Mouse (Mus musculus) MEL (cell line): ENCODE measurements at regions not wholly inside any gene's neighbourhood (a gene's known extent, or its start where the extent isn't known, plus 50 kb on each side); places are given as distances from the start of the nearest gene placed in this dataset.

ENCODE experiments used
- DNase-seq: peaks from one replicate; pipeline ENCODE4 v3.0.0; 2011; ENCODE audit warnings: low read depth, low spot score
- H3K27ac ChIP-seq: 2 replicates; pipeline ENCODE4 v1.5.1; 2012; ENCODE audit warnings: low read depth, mild to moderate bottlenecking, control low read depth, low read length, moderate library complexity; ENCODE audit not compliant: control insufficient read depth
- H3K27me3 ChIP-seq, 2 experiments: fragments of 150-350 bp in 1 of 2; sonication (generic) in 1 of 2; 2 replicates each; pipeline ENCODE4 v1.6.1; 2012; ENCODE audit warnings: low read length in 2 of 2, mild to moderate bottlenecking in 2 of 2, improper control_type of control experiment in 1 of 2, moderate library complexity in 1 of 2; ENCODE audit not compliant: insufficient read depth in 2 of 2, control insufficient read depth in 1 of 2
- H3K36me3 ChIP-seq, 2 experiments: 2 replicates each; pipeline ENCODE4 v1.6.1; 2012 to 2014; ENCODE audit warnings: low read length in 2 of 2, improper control_type of control experiment in 1 of 2, inconsistent platforms in 1 of 2, mild to moderate bottlenecking in 1 of 2; ENCODE audit not compliant: insufficient read depth in 2 of 2, control insufficient read depth in 1 of 2
- H3K4me1 ChIP-seq, 2 experiments: fragments of 150-350 bp in 1 of 2; sonication (generic) in 1 of 2; 2 replicates each; pipeline ENCODE4 v1.6.1; 2012; ENCODE audit warnings: low read length in 2 of 2, improper control_type of control experiment in 1 of 2, mild to moderate bottlenecking in 1 of 2; ENCODE audit not compliant: insufficient read depth in 2 of 2, control insufficient read depth in 1 of 2
- H3K4me3 ChIP-seq, 2 experiments: fragments of 150-350 bp in 1 of 2; sonication (generic) in 1 of 2; 2 replicates each; pipeline ENCODE4 v1.5.1; 2012; ENCODE audit warnings: low read depth in 2 of 2, low read length in 2 of 2, mild to moderate bottlenecking in 2 of 2, moderate library complexity in 2 of 2, control low read depth in 1 of 2, improper control_type of control experiment in 1 of 2; ENCODE audit not compliant: control insufficient read depth in 1 of 2, insufficient read depth in 1 of 2
- H3K79me2 ChIP-seq: 2 replicates; pipeline ENCODE4 v1.6.1; 2012; ENCODE audit warnings: mild to moderate bottlenecking, low read length, moderate library complexity; ENCODE audit not compliant: control insufficient read depth, poor library complexity, insufficient read depth
- H3K9ac ChIP-seq: 2 replicates; pipeline ENCODE4 v1.6.1; 2012; ENCODE audit warnings: low read depth, mild to moderate bottlenecking, control low read depth, low read length, moderate library complexity; ENCODE audit not compliant: control insufficient read depth, poor library complexity, severe bottlenecking
- H3K9me3 ChIP-seq: fragments of 150-350 bp; sonication (generic); replicated peaks from 2 replicates; pipeline ENCODE4 v1.6.1; 2012; ENCODE audit warnings: mild to moderate bottlenecking, low read length, improper control_type of control experiment, moderate library complexity; ENCODE audit not compliant: insufficient read depth
- CHD1 ChIP-seq: IDR thresholded peaks from 2 replicates; pipeline ENCODE4 v1.6.1; 2012; ENCODE audit warnings: low read depth, mild to moderate bottlenecking, inconsistent platforms, low read length, improper control_type of control experiment
- ELF1 ChIP-seq: IDR thresholded peaks from 2 replicates; pipeline ENCODE4 v1.6.1; 2014; ENCODE audit warnings: low read depth, mild to moderate bottlenecking, inconsistent platforms, low read length, improper control_type of control experiment, moderate library complexity
- ETS1 ChIP-seq: IDR thresholded peaks from 2 replicates; pipeline ENCODE4 v1.6.1; 2012; ENCODE audit warnings: low read depth, mild to moderate bottlenecking, inconsistent platforms, low read length, improper control_type of control experiment, moderate library complexity
- HCFC1 ChIP-seq: IDR thresholded peaks from 2 replicates; pipeline ENCODE4 v1.6.1; 2012; ENCODE audit warnings: low read depth, mild to moderate bottlenecking, inconsistent platforms, low read length, improper control_type of control experiment, moderate library complexity
- JUND ChIP-seq: IDR thresholded peaks from 2 replicates; pipeline ENCODE4 v1.6.1; 2011; ENCODE audit warnings: low read depth, mild to moderate bottlenecking, improper control_type of control experiment, low read length
- MAZ ChIP-seq: IDR thresholded peaks from 2 replicates; pipeline ENCODE4 v1.6.1; 2012; ENCODE audit warnings: low read depth, mild to moderate bottlenecking, inconsistent platforms, low read length, improper control_type of control experiment
- MEF2A ChIP-seq: IDR thresholded peaks from 2 replicates; pipeline ENCODE4 v1.6.1; 2014; ENCODE audit warnings: low read depth, mild to moderate bottlenecking, inconsistent platforms, low read length, improper control_type of control experiment; ENCODE audit not compliant: poor library complexity, insufficient replicate concordance, severe bottlenecking; ENCODE audit errors: extremely low read depth
- MYC ChIP-seq: IDR thresholded peaks from 2 replicates; pipeline ENCODE4 v1.6.1; 2011; ENCODE audit warnings: low read depth, mild to moderate bottlenecking, low read length, improper control_type of control experiment, moderate library complexity
- NELFE ChIP-seq: IDR thresholded peaks from 2 replicates; pipeline ENCODE4 v1.6.1; 2011; ENCODE audit warnings: low read depth, low read length, improper control_type of control experiment
- POLR2AphosphoS2 ChIP-seq: IDR thresholded peaks from 2 replicates; pipeline ENCODE4 v1.6.1; 2011; ENCODE audit warnings: low read length, improper control_type of control experiment
- POLR2AphosphoS5 ChIP-seq: IDR thresholded peaks from 2 replicates; pipeline ENCODE4 v1.6.1; 2012; ENCODE audit warnings: low read depth, borderline replicate concordance, mild to moderate bottlenecking, inconsistent platforms, low read length, moderate library complexity, mixed read lengths
- SIN3A ChIP-seq: IDR thresholded peaks from 2 replicates; pipeline ENCODE4 v1.6.1; 2012; ENCODE audit warnings: low read length, improper control_type of control experiment, inconsistent platforms
- SMC3 ChIP-seq: IDR thresholded peaks from 2 replicates; pipeline ENCODE4 v1.6.1; 2011; ENCODE audit warnings: low read depth, low read length, improper control_type of control experiment
- TCF12 ChIP-seq: IDR thresholded peaks from 2 replicates; pipeline ENCODE4 v1.6.1; 2014; ENCODE audit warnings: low read depth, mild to moderate bottlenecking, inconsistent platforms, low read length, improper control_type of control experiment, moderate library complexity
- UBTF ChIP-seq: IDR thresholded peaks from 2 replicates; pipeline ENCODE4 v1.6.1; 2012; ENCODE audit warnings: low read depth, mild to moderate bottlenecking, inconsistent platforms, low read length, improper control_type of control experiment, moderate library complexity, borderline replicate concordance; ENCODE audit not compliant: insufficient read depth
- USF2 ChIP-seq, 2 experiments: IDR thresholded peaks; 2 replicates each; pipeline ENCODE4 v1.6.1; 2011 to 2012; ENCODE audit warnings: improper control_type of control experiment in 2 of 2, low read length in 2 of 2, borderline replicate concordance in 1 of 2, inconsistent platforms in 1 of 2, low read depth in 1 of 2, mild to moderate bottlenecking in 1 of 2; ENCODE audit not compliant: insufficient read depth in 1 of 2

DNA sequence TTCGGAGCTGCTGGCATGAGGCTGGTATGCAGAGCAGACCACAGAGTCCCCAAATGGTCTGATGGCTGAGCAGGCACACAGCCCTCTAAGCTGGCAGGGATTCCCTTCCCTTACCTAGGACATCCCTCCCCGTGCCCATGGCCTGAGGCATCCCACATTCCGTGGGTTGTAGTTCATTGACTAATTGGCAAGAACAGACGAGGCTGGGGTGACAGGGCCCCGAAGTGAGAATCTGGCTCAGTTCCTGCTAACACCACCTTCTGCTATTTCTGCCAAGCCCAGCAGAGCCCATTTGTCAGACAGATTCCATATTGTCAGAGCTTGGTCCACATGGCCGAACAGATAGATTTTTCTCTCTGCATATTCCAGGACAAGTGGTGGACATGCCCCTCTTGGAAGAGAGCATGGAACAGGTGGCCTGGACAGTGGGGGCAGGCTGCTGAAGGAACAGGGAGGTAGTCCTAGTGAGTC is 157.6 kb upstream of the Fam19a5 start:
- Histone ChIP-seq H3K27me3 (no peaks in the 10 kb centered on the region), H3K27ac (no peak overlapping the region), H3K36me3 (no peaks in the 10 kb centered on the region), H3K9ac (no peak overlapping the region), H3K4me3 (no peak overlapping the region), H3K4me1 (no peaks in the 10 kb centered on the region), H3K79me2 (no peaks in the 10 kb centered on the region), H3K9me3 (no peaks in the 10 kb centered on the region)
- no peak for DNase-seq
- TF ChIP-seq SMC3 (no peak), POLR2AphosphoS5 (no peak), ELF1 (no peak), MEF2A (no peak)

DNA sequence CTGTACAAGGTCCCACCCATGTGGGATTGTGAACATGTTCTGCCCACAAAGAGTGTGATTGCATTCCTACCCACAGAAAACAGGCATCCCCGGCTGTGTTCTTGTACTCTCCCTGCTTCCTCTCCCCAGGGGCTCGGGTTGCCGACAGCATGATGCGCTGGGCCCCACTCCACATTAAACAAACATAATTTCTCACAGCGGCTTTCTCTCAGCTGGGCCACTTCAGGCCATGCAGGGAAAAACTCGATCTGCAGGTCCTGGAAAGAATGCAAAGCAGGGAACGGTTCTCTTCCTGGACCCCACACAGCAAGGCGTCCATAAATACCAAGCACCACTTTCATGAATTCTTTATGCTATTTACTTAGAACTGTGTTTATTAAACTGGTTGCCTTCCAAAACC is 152.7 kb upstream of the Fam19a5 start:
- no peaks in the 10 kb centered on the region for H3K27me3 ChIP-seq
- H3K36me3 ChIP-seq = no peaks in the 10 kb centered on the region
- no peak for DNase-seq
- no peak overlapping the region for H3K9ac ChIP-seq
- no peak overlapping the region for H3K27ac ChIP-seq
- no peaks in the 10 kb centered on the region for H3K4me1 ChIP-seq
- no peaks in the 10 kb centered on the region for H3K9me3 ChIP-seq
- no peak overlapping the region for H3K4me3 ChIP-seq
- TF ChIP-seq USF2 (IDR thresholded peaks at IDR 0.05; ENCODE audit: borderline replicate concordance in 1 of 2, insufficient read depth in 1 of 2, low read depth in 1 of 2, low read length in 2 of 2) (no peak), TCF12 (no peak), ELF1 (no peak), SIN3A (no peak), ETS1 (no peak), MEF2A (no peak), POLR2AphosphoS2 (no peak), MAZ (no peak), NELFE (no peak), UBTF (no peak), CHD1 (no peak), HCFC1 (no peak), JUND (no peak), MYC (no peak)
- H3K79me2 ChIP-seq = no peaks in the 10 kb centered on the region
